13 mouse cellular contexts compared by ENCODE assay signal in the genomic region with DNA sequence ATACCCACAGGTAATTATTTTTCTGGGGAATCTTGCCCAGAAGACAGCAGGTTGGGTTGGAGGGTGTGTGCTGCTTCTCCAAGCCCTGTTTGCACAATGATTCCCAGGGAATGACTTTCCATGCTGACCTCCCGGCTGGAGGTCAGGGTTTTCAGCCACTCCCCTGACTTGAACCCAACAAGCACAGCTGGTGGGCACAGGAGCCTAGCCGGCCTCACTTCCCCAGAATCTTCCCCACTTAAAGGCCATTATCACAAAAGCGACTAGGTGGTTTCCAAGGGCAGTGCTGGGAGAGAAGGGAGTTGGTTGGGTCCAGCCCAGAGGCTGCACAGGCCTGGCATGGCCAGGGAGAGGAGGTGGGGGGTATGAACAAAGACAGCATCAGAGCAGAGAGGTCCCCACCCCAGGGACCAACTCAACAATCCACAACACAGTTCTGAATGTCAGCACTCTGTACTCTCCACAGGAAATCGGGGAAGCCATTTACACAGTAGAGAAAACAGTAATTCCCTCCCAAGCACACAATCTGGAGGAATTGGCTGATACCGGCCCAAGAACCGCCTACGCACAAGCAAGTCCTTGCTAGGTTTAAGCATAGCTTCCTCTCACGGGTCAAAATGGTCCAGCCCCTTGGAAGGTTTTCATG. TPM values are rescaled to one million over a fixed set of nuclear protein-coding genes. Genes with fewer than 3 reads are reported as not detected.
DNase-seq lines count a peak whose midpoint lies in the region; ATAC-seq lines count a peak whose summit lies in the region.
"Had no signal": no experiment of that assay in that cellular context is flagged by ENCODE, and none has a peak within 500 bp of the region (broad histone marks: within the 10 kb centered on the region; RNA-seq: fewer than 3 reads in every experiment).

No protein-coding gene starts in this region.

- 43% methylated on average over 8 of the region's 8 CpGs for WGBS in lung, embryonic 15.5 days
- 47% methylated on average over 8 of the region's 8 CpGs for WGBS in heart, embryonic 10.5 days
- WGBS in stomach, embryonic 14.5 days: 46% methylated on average over 8 of the region's 8 CpGs

- peak overlapping the region; percentile 81 for H3K27ac ChIP-seq in lung, embryonic 15.5 days
- H3K27ac ChIP-seq in heart, embryonic 10.5 days: peak overlapping the region; percentile 77; the same call in 1 of the 2 replicates
- H3K27ac ChIP-seq in stomach, embryonic 14.5 days (ENCODE audit: low read length): peak overlapping the region; percentile 6; the same call in 1 of the 2 replicates

- intact Hi-C loops in heart, postnatal 25 days (cut with DNase I): no loop called here

- peaks cover 5% of the 10 kb centered on the region; the same call in 1 of the 2 replicates for H3K4me1 ChIP-seq in lung, embryonic 15.5 days
- H3K4me1 ChIP-seq in heart, embryonic 10.5 days: peaks cover 45% of the 10 kb centered on the region
- peaks cover 5% of the 10 kb centered on the region; the same call in 1 of the 2 replicates for H3K4me1 ChIP-seq in stomach, embryonic 14.5 days (ENCODE audit: control insufficient read depth, insufficient read depth, low read length)
- H3K4me1 ChIP-seq: megakaryocyte, embryonic 14.5 days had no signal

- no peaks in the 10 kb centered on the region for H3K36me3 ChIP-seq in lung, embryonic 15.5 days
- 0 out of 2 replicates have a peak, but pooled peaks cover 4% of the 10 kb centered on the region for H3K36me3 ChIP-seq in heart, embryonic 10.5 days
- H3K36me3 ChIP-seq in stomach, embryonic 14.5 days (ENCODE audit: control insufficient read depth, insufficient read depth, low read length): no peaks in the 10 kb centered on the region

- H3K4me2 ChIP-seq in lung, embryonic 15.5 days: no peak overlapping the region
- no peak overlapping the region for H3K4me2 ChIP-seq in stomach, embryonic 14.5 days (replicated peaks; ENCODE audit: low read depth, low read length)

- ATAC-seq in lung, embryonic 15.5 days (ENCODE audit: borderline replicate concordance, extremely low read depth, low FRiP score, low TSS enrichment): no peak
- no peak for ATAC-seq in stomach, embryonic 14.5 days (ENCODE audit: insufficient number of reproducible peaks, insufficient read depth, low FRiP score, low read depth)
- ATAC-seq in monocyte, adult 5-6 weeks (replicated peaks; ENCODE audit: insufficient number of reproducible peaks, low FRiP score, low TSS enrichment, poor library complexity, severe bottlenecking): no peak

- H3K9ac ChIP-seq in lung, embryonic 15.5 days: no peak overlapping the region
- no peak overlapping the region for H3K9ac ChIP-seq in stomach, embryonic 14.5 days (replicated peaks; ENCODE audit: low read depth, low read length)

- peak; percentile 64 to 79 for DNase-seq in heart, adult 18-20 months
- no peak for DNase-seq in heart, postnatal 25 days (ENCODE audit: low spot score)
- no peak for DNase-seq in lung, postnatal 4 days
- no peak for DNase-seq in heart, embryonic 10.5 days (ENCODE audit: low spot score)
- DNase-seq in urinary bladder, postnatal 36 days (ENCODE audit: low spot score in 2 of 2): no peak
- DNase-seq: cerebellum, adult 9-11 months; thymus, adult 18-20 months had no signal

- H3K4me3 ChIP-seq in lung, embryonic 15.5 days: no peak overlapping the region
- no peak overlapping the region for H3K4me3 ChIP-seq in heart, embryonic 10.5 days
- no peak overlapping the region for H3K4me3 ChIP-seq in stomach, embryonic 14.5 days (ENCODE audit: low read depth, low read length)
- H3K4me3 ChIP-seq: megakaryocyte, embryonic 14.5 days had no signal

- no peaks in the 10 kb centered on the region for H3K9me3 ChIP-seq in lung, embryonic 15.5 days
- no peaks in the 10 kb centered on the region for H3K9me3 ChIP-seq in heart, embryonic 10.5 days
- no peaks in the 10 kb centered on the region for H3K9me3 ChIP-seq in stomach, embryonic 14.5 days (ENCODE audit: control insufficient read depth, low read depth, low read length)

- H3K27me3 ChIP-seq in lung, embryonic 15.5 days: no peaks in the 10 kb centered on the region
- no peaks in the 10 kb centered on the region for H3K27me3 ChIP-seq in heart, embryonic 10.5 days (ENCODE audit: insufficient read depth, poor library complexity, severe bottlenecking)
- H3K27me3 ChIP-seq in stomach, embryonic 14.5 days (ENCODE audit: control insufficient read depth, insufficient read depth, low read length): no peaks in the 10 kb centered on the region

RNA-seq across cellular contexts. Expression of a gene that starts 21.8 kb away (rescaled TPM):
- 10 to 100 TPM; 19.2 to 21.1 TPM for total RNA-seq in heart, adult 18-20 months (2021)
- 10 to 100 TPM; 21.3 to 26.1 TPM for total RNA-seq in heart, postnatal 25 days (2021)
- polyA plus RNA-seq in lung, embryonic 15.5 days (2015; fragmentation: Nextera tagmentation; extraction: Ambion mirVana): 10.8 and 11.9 TPM in 2 replicates
- polyA plus RNA-seq in heart, embryonic 10.5 days (2016; fragmentation: Nextera tagmentation; extraction: Ambion mirVana): 10.2 and 14.7 TPM in 2 replicates
- 9.2 and 10.2 TPM in 2 replicates for polyA plus RNA-seq in stomach, embryonic 14.5 days (2014; fragmentation: Nextera tagmentation; extraction: Ambion mirVana)
- 3.3 to 5.9 TPM (median 3.7 TPM) in 3 replicates for total RNA-seq in monocyte, adult 5-6 weeks (2017)

RNA-seq across cellular contexts. Expression of a gene that starts 27.5 kb away (rescaled TPM):
- total RNA-seq in heart, adult 18-20 months (2021): not detected
- total RNA-seq in heart, postnatal 25 days (2021): not detected
- not detected in 2 replicates for polyA plus RNA-seq in lung, embryonic 15.5 days (2015; fragmentation: Nextera tagmentation; extraction: Ambion mirVana)
- not detected in 2 replicates for polyA plus RNA-seq in heart, embryonic 10.5 days (2016; fragmentation: Nextera tagmentation; extraction: Ambion mirVana)
- not detected in 2 replicates for polyA plus RNA-seq in stomach, embryonic 14.5 days (2014; fragmentation: Nextera tagmentation; extraction: Ambion mirVana)
- total RNA-seq in monocyte, adult 5-6 weeks (2017): not detected in 3 replicates
- total RNA-seq: heart, postnatal 10 days; left cerebral cortex, postnatal 14 days had no signal

Comparison
In these comparisons a context has a peak if more than half of its experiments do, and no peak if none do; other contexts are left out.
1. DNase-seq: peak in heart, adult 18-20 months (2 of 2); none in heart, postnatal 25 days (single experiment), lung, postnatal 4 days (0 of 2), heart, embryonic 10.5 days (single experiment) and urinary bladder, postnatal 36 days (0 of 2).
2. H3K27ac ChIP-seq: peak in every context shown above with its lines; median percentile 81 in lung, embryonic 15.5 days; 77 in heart, embryonic 10.5 days; 6 in stomach, embryonic 14.5 days.